Mouse (Mus musculus) forebrain, embryonic 11.5 days (tissue): ENCODE results near the gene Sema4b. TPM values are rescaled to one million over a fixed set of nuclear protein-coding genes. Genes with fewer than 3 reads are reported as not detected.

Experiments used
- ATAC-seq: fragments of 200-750 bp; cut with Nextera tagmentation; replicated peaks from 2 replicates; pipeline ENCODE4 v1.8.0; 2017; ENCODE audit warnings: moderate TSS enrichment; ENCODE audit not compliant: low FRiP score
- DNase-seq: peaks from one replicate; pipeline ENCODE4 v3.0.0-alpha.2; 2017; ENCODE audit warnings: low spot score
- H3K27ac ChIP-seq: fragments of 300-500 bp; sonication (generic); 2 replicates; pipeline ENCODE4 v1.5.1; 2014; ENCODE audit warnings: low read depth, low read length
- H3K27me3 ChIP-seq: fragments of 300-500 bp; sonication (generic); 2 replicates; pipeline ENCODE4 v1.6.1; 2014; ENCODE audit warnings: mild to moderate bottlenecking, low read length, mixed read lengths; ENCODE audit not compliant: control insufficient read depth, insufficient read depth
- H3K36me3 ChIP-seq: fragments of 300-500 bp; sonication (generic); 2 replicates; pipeline ENCODE4 v1.6.1; 2014; ENCODE audit warnings: mild to moderate bottlenecking, low read length, moderate library complexity, mixed read lengths; ENCODE audit not compliant: control insufficient read depth, insufficient read depth
- H3K4me1 ChIP-seq: fragments of 300-500 bp; sonication (generic); replicated peaks from 2 replicates; pipeline ENCODE4 v1.6.1; 2014; ENCODE audit warnings: low read length, mixed read lengths; ENCODE audit not compliant: control insufficient read depth, insufficient read depth
- H3K4me2 ChIP-seq: fragments of 300-500 bp; sonication (generic); 2 replicates; pipeline ENCODE4 v1.6.1; 2014; ENCODE audit warnings: low read depth, mild to moderate bottlenecking, low read length, moderate library complexity, mixed read lengths; ENCODE audit not compliant: severe bottlenecking
- H3K4me3 ChIP-seq: fragments of 300-500 bp; sonication (generic); 2 replicates; pipeline ENCODE4 v1.5.1; 2014; ENCODE audit warnings: low read depth, low read length
- H3K9ac ChIP-seq: fragments of 300-500 bp; sonication (generic); 2 replicates; pipeline ENCODE4 v1.6.1; 2014; ENCODE audit warnings: low read length
- H3K9me3 ChIP-seq: fragments of 300-500 bp; sonication (generic); 2 replicates; pipeline ENCODE4 v1.6.1; 2016; ENCODE audit warnings: low read length, mixed read lengths; ENCODE audit not compliant: control insufficient read depth
- WGBS: fragments of 180-500 bp; shearing (Covaris S2); extraction: QIAGEN DNeasy Blood & Tissue Kit; methylation state at CpG from one replicate; pipeline ENCODE4 v1.1.7; 2014; 5-methylcytosine and 5-hydroxymethylcytosine counted together
- polyA plus RNA-seq: library from polyadenylated mRNA; unstranded; fragments of >200 nt; fragmentation: Nextera tagmentation; extraction: Ambion mirVana; gene quantifications from 2 replicates; pipeline ENCODE4 v1.2.1, GENCODE M21; 2014

The Sema4b gene
- polyA plus RNA-seq, 1 experiment from 2014 or later, result 17.3 TPM

- H3K4me3 ChIP-seq, result no peak overlapping the region
- DNase-seq (no peak), ATAC-seq (no peak)
- H3K4me2 ChIP-seq, result no peak overlapping the region
- no peak overlapping the region for H3K27ac ChIP-seq
- 93% methylated on average over 8 of the region's 8 CpGs for WGBS
- H3K9me3 ChIP-seq, result no peaks in the 10 kb centered on the region
- no peaks in the 10 kb centered on the region for H3K36me3 ChIP-seq
- H3K4me1 ChIP-seq, result no peaks in the 10 kb centered on the region
- H3K27me3 ChIP-seq, result no peaks in the 10 kb centered on the region
- no peak overlapping the region for H3K9ac ChIP-seq
These were observed 33.9 kb upstream of the Sema4b start for GRCm38 (mm10) chr7:80152756-80153155.

DNA sequence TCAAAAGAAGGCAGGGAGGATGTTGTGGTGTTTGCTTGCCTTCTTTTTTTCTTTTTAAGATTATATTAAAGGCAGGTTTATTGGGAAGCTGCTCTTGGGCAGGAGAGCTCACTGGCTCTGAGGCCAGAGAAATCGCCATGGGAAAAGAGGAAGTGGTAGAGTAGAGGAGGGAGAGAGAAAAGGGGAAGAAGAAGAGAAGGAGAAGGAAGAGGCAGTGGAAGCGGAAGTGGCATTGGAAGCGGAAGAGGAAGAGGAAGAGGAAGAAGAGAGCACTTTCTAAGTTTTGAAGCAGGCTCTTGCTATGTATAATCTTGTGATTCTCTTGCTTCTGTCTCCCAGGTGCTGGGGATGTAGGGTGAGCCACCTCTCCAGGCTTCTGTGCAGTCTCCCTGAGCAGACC lies 32.0 kb upstream of the Sema4b start:
- ATAC-seq (no peak), DNase-seq (no peak)
- Histone ChIP-seq H3K27me3 (no peaks in the 10 kb centered on the region), H3K4me3 (no peak overlapping the region), H3K9ac (no peak overlapping the region), H3K4me2 (no peak overlapping the region), H3K9me3 (no peaks in the 10 kb centered on the region), H3K4me1 (no peaks in the 10 kb centered on the region), H3K36me3 (no peaks in the 10 kb centered on the region), H3K27ac (no peak overlapping the region)
- 81% methylated on average over 3 of the region's 3 CpGs for WGBS

DNA sequence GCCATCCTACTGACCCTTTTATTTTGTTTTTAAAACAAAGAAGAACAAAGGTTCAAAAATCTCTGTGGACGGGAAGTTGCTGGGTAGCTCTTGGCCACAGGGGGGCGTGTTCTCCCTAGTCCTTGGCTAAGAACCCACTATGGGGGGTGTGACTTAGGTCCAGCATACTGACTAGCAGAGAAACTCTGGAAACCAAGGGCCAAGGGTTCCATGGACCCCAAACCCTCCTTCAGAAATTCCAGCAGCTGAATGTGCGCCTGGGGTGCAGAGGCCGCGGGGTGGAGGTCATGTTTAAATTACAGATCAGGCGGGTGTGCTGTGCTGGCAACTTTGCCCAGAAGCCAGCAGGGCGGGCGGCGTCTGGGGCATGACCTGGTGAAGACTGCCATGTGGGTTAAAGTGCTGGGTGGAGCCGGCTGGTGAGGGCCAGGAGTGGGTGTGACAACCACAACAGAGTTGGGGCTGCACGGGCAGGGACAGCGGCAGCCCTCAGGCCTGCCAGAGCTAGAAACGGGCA lies 29.9 kb upstream of the Sema4b start:
- Histone ChIP-seq H3K36me3 (no peaks in the 10 kb centered on the region), H3K27me3 (no peaks in the 10 kb centered on the region), H3K9ac (0 out of 2 replicates have a peak overlapping the region, but pooled peaks have one; percentile 6), H3K4me3 (no peak overlapping the region), H3K9me3 (no peaks in the 10 kb centered on the region), H3K4me1 (no peaks in the 10 kb centered on the region), H3K27ac (no peak overlapping the region), H3K4me2 (no peak overlapping the region)
- no peak for ATAC-seq
- 50% methylated on average over 13 of the region's 13 CpGs for WGBS
- peak; percentile 74 for DNase-seq

GRCm38 (mm10) chr7:80158496-80159268 lies 28.0 kb upstream of the Sema4b start:
- no peak for DNase-seq
- Histone ChIP-seq H3K36me3 (no peaks in the 10 kb centered on the region), H3K4me3 (no peak overlapping the region), H3K27ac (no peak overlapping the region), H3K9ac (no peak overlapping the region), H3K4me1 (no peaks in the 10 kb centered on the region), H3K27me3 (no peaks in the 10 kb centered on the region), H3K4me2 (no peak overlapping the region), H3K9me3 (no peaks in the 10 kb centered on the region)
- ATAC-seq, result no peak
- 89% methylated on average over 8 of the region's 8 CpGs for WGBS

GRCm38 (mm10) chr7:80160293-80160944 lies 26.2 kb upstream of the Sema4b start:
- 84% methylated on average over 7 of the region's 7 CpGs for WGBS
- ATAC-seq (no peak), DNase-seq (no peak)
- Histone ChIP-seq H3K27me3 (no peaks in the 10 kb centered on the region), H3K9me3 (no peaks in the 10 kb centered on the region), H3K9ac (no peak overlapping the region), H3K4me3 (no peak overlapping the region), H3K4me1 (no peaks in the 10 kb centered on the region), H3K27ac (no peak overlapping the region), H3K36me3 (no peaks in the 10 kb centered on the region), H3K4me2 (no peak overlapping the region)

- no peak overlapping the region for H3K9ac ChIP-seq
- 79% methylated on average over 8 of the region's 8 CpGs for WGBS
- H3K4me3 ChIP-seq, result no peak overlapping the region
- DNase-seq (no peak), ATAC-seq (no peak)
- no peaks in the 10 kb centered on the region for H3K36me3 ChIP-seq
- H3K4me1 ChIP-seq, result no peaks in the 10 kb centered on the region
- no peaks in the 10 kb centered on the region for H3K27me3 ChIP-seq
- H3K4me2 ChIP-seq, result no peak overlapping the region
- no peaks in the 10 kb centered on the region for H3K9me3 ChIP-seq
- no peak overlapping the region for H3K27ac ChIP-seq
These were observed 25.7 kb upstream of the Sema4b start for GRCm38 (mm10) chr7:80160945-80161306.

GRCm38 (mm10) chr7:80165432-80165831 lies 21.2 kb upstream of the Sema4b start:
- H3K4me2 ChIP-seq, result no peak overlapping the region
- no peak for DNase-seq
- H3K4me1 ChIP-seq, result no peaks in the 10 kb centered on the region
- WGBS, result 89% methylated on average over 5 of the region's 5 CpGs
- H3K27me3 ChIP-seq, result no peaks in the 10 kb centered on the region; the same call in 1 of the 2 replicates
- H3K9ac ChIP-seq, result no peak overlapping the region
- H3K27ac ChIP-seq, result no peak overlapping the region
- no peak overlapping the region for H3K4me3 ChIP-seq
- no peaks in the 10 kb centered on the region for H3K36me3 ChIP-seq
- ATAC-seq, result no peak
- H3K9me3 ChIP-seq, result no peaks in the 10 kb centered on the region

DNA sequence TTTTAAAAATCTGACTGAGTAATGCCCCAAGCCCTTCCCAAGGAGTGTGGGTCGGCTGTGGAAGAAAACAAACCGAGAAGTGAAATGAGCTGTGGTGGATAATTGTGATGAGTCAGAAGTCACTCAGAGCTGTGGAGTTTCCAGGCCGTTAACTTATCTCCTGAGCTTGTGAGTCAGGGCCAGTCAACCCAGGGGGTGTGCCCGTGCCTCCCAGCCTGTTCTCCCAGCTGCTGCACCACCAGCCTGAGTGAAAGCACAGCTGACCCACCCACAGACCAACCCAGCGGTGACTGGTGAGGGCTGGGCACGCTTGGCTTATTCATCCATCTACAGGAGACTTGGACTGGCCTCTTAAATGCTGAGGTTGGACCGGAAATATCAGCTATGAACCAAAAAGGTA lies 19.9 kb upstream of the Sema4b start:
- Histone ChIP-seq H3K27me3 (no peaks in the 10 kb centered on the region; the same call in 1 of the 2 replicates), H3K36me3 (no peaks in the 10 kb centered on the region), H3K4me3 (no peak overlapping the region), H3K9ac (no peak overlapping the region), H3K9me3 (no peaks in the 10 kb centered on the region), H3K4me2 (no peak overlapping the region), H3K27ac (no peak overlapping the region), H3K4me1 (no peaks in the 10 kb centered on the region)
- 81% methylated on average over 7 of the region's 7 CpGs for WGBS
- ATAC-seq (no peak), DNase-seq (no peak)
